Mouse (Mus musculus) liver, postnatal 0 days (tissue): ENCODE data around the gene Rrp15. TPM values are rescaled to one million over a fixed set of nuclear protein-coding genes. Genes with fewer than 3 reads are reported as not detected.
A peak's percentile ranks its signal among the peaks of the same experiment; 100 is the strongest.

Source experiments
- ATAC-seq: fragments of 200-750 bp; cut with Nextera tagmentation; 2 replicates; pipeline ENCODE4 v1.8.0; 2017; ENCODE audit warnings: mild to moderate bottlenecking, moderate library complexity
- DNase-seq: peaks from one replicate; pipeline ENCODE4 v3.0.0-alpha.2; 2016
- H3K27ac ChIP-seq: fragments of 300-500 bp; sonication (generic); 2 replicates; pipeline ENCODE4 v1.5.1; 2014; ENCODE audit warnings: antibody characterized with exemption, moderate library complexity, mild to moderate bottlenecking, low read depth
- H3K27me3 ChIP-seq: fragments of 300-500 bp; sonication (generic); 2 replicates; pipeline ENCODE4 v1.6.1; 2014; ENCODE audit warnings: low read length, control low read depth, mixed read lengths; ENCODE audit not compliant: insufficient read depth
- H3K36me3 ChIP-seq: fragments of 300-500 bp; sonication (generic); replicated peaks from 2 replicates; pipeline ENCODE4 v1.6.1; 2014; ENCODE audit warnings: mild to moderate bottlenecking, control low read depth, low read length, moderate library complexity, mixed read lengths; ENCODE audit not compliant: insufficient read depth
- H3K4me1 ChIP-seq: fragments of 300-500 bp; sonication (generic); 2 replicates; pipeline ENCODE4 v1.6.1; 2014; ENCODE audit warnings: antibody characterized with exemption, mild to moderate bottlenecking, control low read depth; ENCODE audit not compliant: insufficient read depth
- H3K4me2 ChIP-seq: fragments of 300-500 bp; sonication (generic); 2 replicates; pipeline ENCODE4 v1.6.1; 2014; ENCODE audit warnings: low read depth, mild to moderate bottlenecking, low read length, moderate library complexity, mixed read lengths
- H3K4me3 ChIP-seq: fragments of 300-500 bp; sonication (generic); 2 replicates; pipeline ENCODE4 v1.5.1; 2014; ENCODE audit warnings: low read depth, low read length
- H3K9ac ChIP-seq: fragments of 300-500 bp; sonication (generic); replicated peaks from 2 replicates; pipeline ENCODE4 v1.6.1; 2014; ENCODE audit warnings: mild to moderate bottlenecking, moderate library complexity
- H3K9me3 ChIP-seq: fragments of 300-500 bp; sonication (generic); 2 replicates; pipeline ENCODE4 v1.6.1; 2016; ENCODE audit warnings: mild to moderate bottlenecking, control low read depth, low read length, mixed read lengths
- CTCF ChIP-seq: sonication (generic); IDR thresholded peaks from 2 replicates; pipeline ENCODE4 v1.5.1; 2016; ENCODE audit warnings: antibody characterized with exemption, low read depth
- EP300 ChIP-seq: IDR thresholded peaks from 2 replicates; pipeline ENCODE4 v1.6.1; 2016; ENCODE audit warnings: antibody characterized with exemption, low read depth, mild to moderate bottlenecking
- WGBS: fragments of 180-500 bp; shearing (Covaris S2); extraction: QIAGEN DNeasy Blood & Tissue Kit; methylation state at CpG from one replicate; pipeline ENCODE4 v1.1.7; 2014; ENCODE audit not compliant: insufficient replicate concordance; 5-methylcytosine and 5-hydroxymethylcytosine counted together
- polyA plus RNA-seq: library from polyadenylated mRNA; unstranded; fragments of >200 nt; fragmentation: Nextera tagmentation; extraction: Ambion mirVana; gene quantifications from 2 replicates; pipeline ENCODE4 v1.2.1, GENCODE M21; 2015

Gene Rrp15
- polyA plus RNA-seq, 1 experiment from 2014 or later: 22.4 TPM

DNA sequence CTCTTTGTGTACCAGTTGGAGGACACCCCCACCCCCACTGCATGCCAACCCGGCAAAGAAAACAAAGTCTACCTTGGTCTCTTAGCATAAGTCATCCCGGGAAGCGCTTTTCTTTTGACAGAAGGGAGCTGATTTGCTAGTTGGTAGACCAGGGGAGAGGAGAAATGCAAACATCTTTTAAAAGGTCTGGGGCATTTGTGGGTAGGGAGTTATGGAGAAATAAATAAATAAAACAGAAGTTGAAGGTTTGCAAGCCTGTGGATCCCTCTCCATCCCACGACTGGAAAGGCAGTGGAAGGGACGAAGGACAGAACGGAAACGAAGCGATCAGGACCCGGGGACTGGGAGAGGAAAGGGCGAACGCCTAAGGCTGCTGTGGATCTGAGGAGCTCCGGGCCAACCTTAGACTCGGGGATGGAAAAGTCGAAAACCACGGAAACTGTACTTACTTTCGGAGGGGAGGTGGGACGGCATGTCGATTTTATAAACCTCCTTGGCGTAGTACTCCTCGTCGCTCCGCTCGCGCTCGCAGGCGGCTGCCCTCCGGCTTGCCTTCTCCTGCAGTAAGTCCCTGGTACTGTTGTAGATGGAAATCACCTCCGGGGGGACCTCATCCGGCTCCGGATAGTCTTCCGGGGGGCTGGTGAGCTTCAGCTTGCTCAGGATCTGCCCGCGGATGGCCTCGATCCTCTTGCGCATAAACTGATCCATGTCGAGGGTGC, 45.0 kb downstream of the Rrp15 start:
- Histone ChIP-seq H3K9me3 (no peaks in the 10 kb centered on the region), H3K4me3 (peak overlapping the region; percentile 58), H3K4me2 (peak overlapping the region; percentile 87), H3K4me1 (peaks cover 11% of the 10 kb centered on the region; the same call in 1 of the 2 replicates), H3K27ac (no peak overlapping the region), H3K9ac (peak overlapping the region; percentile 3; the same call in 1 of the 2 replicates), H3K27me3 (peaks cover 29% of the 10 kb centered on the region), H3K36me3 (no peaks in the 10 kb centered on the region)
- no peak for TF ChIP-seq CTCF
- no peak for TF ChIP-seq EP300
- no peak for DNase-seq
- ATAC-seq: no peak
- under 1% methylated on average over 36 of the region's 36 CpGs for WGBS

DNA sequence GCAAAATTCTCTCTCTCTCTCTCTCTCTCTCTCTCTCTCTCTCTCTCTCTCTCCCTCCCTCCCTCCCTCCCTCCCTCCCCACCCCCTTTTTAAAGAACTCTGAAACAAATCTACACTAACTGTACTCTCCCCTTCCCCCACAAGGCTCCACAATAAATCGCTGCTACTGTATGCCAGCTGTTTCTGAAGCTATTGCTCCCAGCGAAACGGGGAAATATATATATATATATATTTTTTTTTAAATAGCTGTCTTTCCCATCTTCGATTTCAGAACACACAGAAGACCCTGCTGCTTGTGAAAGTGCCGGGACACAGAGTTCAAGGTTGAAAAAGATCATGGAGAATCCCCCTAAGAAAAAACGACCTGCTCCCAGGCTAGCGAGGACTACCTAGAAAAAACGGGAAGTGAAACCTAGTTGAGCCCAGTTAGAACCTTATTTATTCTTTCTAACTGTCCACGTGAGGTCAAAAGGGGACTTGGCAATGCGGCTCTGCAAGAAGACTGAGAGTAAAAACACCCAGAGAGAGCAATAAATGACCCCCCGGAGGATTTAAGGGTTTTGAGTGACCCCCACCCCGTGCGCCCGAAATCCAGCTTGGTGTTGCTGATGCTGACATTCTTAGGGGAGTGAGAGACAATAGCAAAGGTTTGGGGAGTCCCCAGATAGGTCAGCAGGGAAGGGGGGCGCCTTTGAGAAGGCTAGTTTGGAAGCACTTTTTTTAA, 45.7 kb downstream of the Rrp15 start:
- no peak overlapping the region for H3K27ac ChIP-seq
- no peak overlapping the region for H3K9ac ChIP-seq
- peaks cover 11% of the 10 kb centered on the region; the same call in 1 of the 2 replicates for H3K4me1 ChIP-seq
- peak overlapping the region; percentile 87 for H3K4me2 ChIP-seq
- H3K9me3 ChIP-seq: no peaks in the 10 kb centered on the region
- WGBS: under 1% methylated on average over 15 of the region's 15 CpGs
- H3K36me3 ChIP-seq: no peaks in the 10 kb centered on the region
- DNase-seq (no peak), ATAC-seq (no peak)
- H3K4me3 ChIP-seq: peak overlapping the region; percentile 58
- TF ChIP-seq EP300 (no peak), CTCF (no peak)
- peaks cover 29% of the 10 kb centered on the region for H3K27me3 ChIP-seq

DNA sequence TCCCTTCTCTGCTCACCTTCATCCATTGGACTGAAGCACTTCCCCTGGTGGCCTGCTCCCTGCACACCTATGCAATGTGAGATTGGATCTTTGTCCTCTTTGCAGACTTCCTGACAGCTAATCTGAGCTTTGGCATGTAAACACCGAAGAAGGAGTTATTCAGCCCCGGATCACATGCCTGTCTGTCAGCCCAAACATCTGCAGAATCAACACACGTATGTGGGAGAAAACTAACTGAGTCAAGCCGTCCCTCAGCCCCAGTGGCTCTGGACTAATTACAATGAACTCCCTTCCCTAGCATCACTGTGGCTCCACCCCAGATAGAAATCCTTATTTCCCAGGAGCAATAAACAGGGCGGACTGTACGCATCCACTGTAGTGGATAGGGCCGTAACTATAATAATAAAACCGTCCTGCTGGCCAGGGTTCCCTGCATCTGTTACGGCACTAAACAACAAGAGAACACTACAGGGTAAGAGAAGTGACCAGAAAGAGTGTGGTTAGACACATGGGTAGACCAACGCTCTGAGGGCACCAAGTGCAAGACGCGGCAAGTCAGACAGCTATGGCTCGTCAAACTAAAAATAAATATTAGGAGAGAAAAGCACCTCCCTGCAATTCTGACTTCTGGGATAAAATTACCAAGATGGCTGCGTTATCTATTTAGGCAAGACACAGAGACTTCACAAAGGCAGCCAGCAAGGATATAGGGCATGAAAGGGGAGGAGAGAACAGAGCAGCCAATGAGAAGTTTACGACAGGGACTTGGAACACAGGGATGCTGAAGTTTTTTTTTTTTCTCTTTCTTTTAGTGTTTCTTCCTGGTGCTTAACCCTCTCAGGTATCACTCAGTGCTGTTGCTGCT, 46.5 kb downstream of the Rrp15 start:
- 0 out of 2 replicates have a peak overlapping the region, but pooled peaks have one; percentile 8 for H3K4me2 ChIP-seq
- peaks cover 27% of the 10 kb centered on the region for H3K27me3 ChIP-seq
- H3K27ac ChIP-seq: no peak overlapping the region
- H3K4me3 ChIP-seq: no peak overlapping the region
- no peaks in the 10 kb centered on the region for H3K36me3 ChIP-seq
- DNase-seq (no peak), ATAC-seq (no peak)
- H3K4me1 ChIP-seq: peaks cover 11% of the 10 kb centered on the region; the same call in 1 of the 2 replicates
- H3K9ac ChIP-seq: no peak overlapping the region
- TF ChIP-seq EP300 (no peak), CTCF (no peak)
- 32% methylated on average over 15 of the region's 15 CpGs for WGBS
- no peaks in the 10 kb centered on the region for H3K9me3 ChIP-seq

DNA sequence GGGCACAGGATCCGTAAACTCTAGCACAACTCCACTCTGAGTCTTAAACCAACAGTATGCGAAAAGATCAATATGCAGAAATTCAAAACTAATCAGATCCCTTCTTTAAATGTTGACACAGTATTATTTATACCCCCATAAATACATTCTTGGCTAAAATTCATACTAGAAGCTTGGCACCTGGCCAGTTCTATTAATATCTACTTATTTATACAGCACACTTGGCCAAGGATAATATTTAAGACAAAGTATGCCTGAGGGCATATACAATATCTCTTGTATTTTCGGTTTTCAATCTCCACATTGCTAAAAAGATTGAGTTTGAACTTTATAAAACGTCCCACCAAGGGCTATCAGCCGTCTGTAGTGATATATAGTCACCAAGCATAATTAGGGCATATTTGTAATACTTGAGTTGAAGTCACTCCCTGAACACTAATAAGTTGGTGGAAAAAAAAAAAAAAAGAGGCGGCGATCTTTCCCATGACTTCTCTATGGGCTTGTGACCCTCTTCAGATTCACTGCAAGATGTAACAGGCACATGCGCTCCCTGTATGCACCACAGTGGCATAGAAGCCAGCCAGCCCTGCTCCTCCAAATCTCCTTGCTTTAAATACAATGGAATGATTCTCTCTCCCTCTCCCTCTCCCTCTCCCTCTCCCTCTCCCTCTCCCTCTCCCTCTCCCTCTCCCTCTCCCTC, 47.8 kb downstream of the Rrp15 start:
- TF ChIP-seq EP300 (no peak), CTCF (no peak)
- DNase-seq (no peak), ATAC-seq (no peak)
- Histone ChIP-seq H3K27ac (no peak overlapping the region), H3K4me1 (peaks cover 11% of the 10 kb centered on the region; the same call in 1 of the 2 replicates), H3K9ac (no peak overlapping the region), H3K4me3 (no peak overlapping the region), H3K9me3 (no peaks in the 10 kb centered on the region), H3K4me2 (no peak overlapping the region), H3K36me3 (no peaks in the 10 kb centered on the region), H3K27me3 (peaks cover 26% of the 10 kb centered on the region)
- WGBS: 65% methylated on average over 8 of the region's 8 CpGs

DNA sequence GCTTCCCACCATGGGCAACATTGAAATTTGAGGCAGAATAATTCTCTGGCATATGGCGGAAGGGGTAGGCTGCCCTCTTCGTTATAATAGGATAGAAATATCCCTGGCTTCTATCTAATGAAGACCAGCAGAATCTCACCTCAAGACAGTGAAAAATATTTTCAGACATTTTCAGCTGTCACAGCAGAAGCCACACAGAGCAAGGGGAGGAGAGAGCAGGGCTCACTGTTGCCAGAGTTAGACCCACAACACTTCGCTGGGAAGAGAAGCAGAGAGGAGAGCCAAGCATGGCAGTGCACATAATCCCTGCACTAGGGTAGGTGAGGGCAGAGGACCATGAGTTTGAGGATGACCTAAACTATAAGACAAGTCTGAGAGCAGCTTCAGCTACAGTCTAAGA, 48.7 kb downstream of the Rrp15 start:
- H3K9ac ChIP-seq: no peak overlapping the region
- H3K27me3 ChIP-seq: peaks cover 21% of the 10 kb centered on the region
- H3K36me3 ChIP-seq: no peaks in the 10 kb centered on the region
- H3K27ac ChIP-seq: no peak overlapping the region
- H3K4me2 ChIP-seq: no peak overlapping the region
- WGBS: 75% methylated on average over 3 of the region's 3 CpGs
- H3K4me3 ChIP-seq: no peak overlapping the region
- H3K9me3 ChIP-seq: no peaks in the 10 kb centered on the region
- H3K4me1 ChIP-seq: peaks cover 7% of the 10 kb centered on the region; the same call in 1 of the 2 replicates
- DNase-seq (no peak), ATAC-seq (no peak)
- TF ChIP-seq EP300 (no peak), CTCF (no peak)
